Comparison of ENCODE assay signal across 8 mouse cellular contexts in the genomic region with DNA sequence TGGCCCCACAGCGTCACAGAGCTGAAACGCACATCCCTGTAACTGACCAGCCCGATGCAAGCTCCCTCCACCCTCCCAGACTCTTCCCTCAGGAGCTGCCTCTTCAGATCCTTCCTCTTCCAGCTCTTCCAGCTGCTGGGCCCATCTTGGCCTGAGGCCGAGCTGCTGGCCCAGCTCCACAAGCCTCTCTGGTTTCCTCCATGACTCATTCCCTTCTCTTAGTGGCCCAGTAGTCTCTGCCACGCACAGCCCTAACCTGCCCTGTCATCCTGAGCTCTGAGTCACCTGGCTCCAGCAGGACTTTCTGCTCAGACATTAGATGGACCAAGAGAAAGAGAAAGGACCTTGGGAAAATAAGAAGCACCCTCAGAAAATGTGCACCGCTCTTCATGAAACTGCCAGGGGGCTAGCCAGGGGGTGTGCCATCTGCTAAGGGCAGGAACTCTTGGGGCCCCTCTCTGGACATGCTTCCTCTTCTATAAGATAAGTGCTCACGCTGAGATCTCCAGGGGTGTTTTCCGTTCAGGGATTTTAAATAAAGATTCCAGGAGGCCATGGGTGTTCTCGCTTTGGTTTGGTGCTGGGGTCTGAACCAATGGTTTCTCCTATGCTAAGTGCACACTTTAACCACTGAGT. TPM values are rescaled to one million over a fixed set of nuclear protein-coding genes. Genes with fewer than 3 reads are reported as not detected.
DNase-seq lines count a peak whose midpoint lies in the region; ATAC-seq and TF ChIP-seq lines count a peak whose summit lies in the region.

No protein-coding gene starts in this region.

- no peak; a peak in 1 of 4 replicates for TF ChIP-seq EP300 in MEL (IDR thresholded peaks at IDR 0.05; ENCODE audit: low read depth in 1 of 2, low read length in 2 of 2)

- no peak overlapping the region for H3K4me2 ChIP-seq in midbrain, postnatal 0 days (ENCODE audit: low read depth, low read length, poor library complexity, severe bottlenecking)

- peaks cover 12 to 25% of the 10 kb centered on the region in 2 experiments for H3K4me1 ChIP-seq in MEL (ENCODE audit: control insufficient read depth in 1 of 2, insufficient read depth in 2 of 2, low read length in 2 of 2)
- H3K4me1 ChIP-seq in midbrain, postnatal 0 days (ENCODE audit: insufficient read depth, low read length), result no peaks in the 10 kb centered on the region

- no peak for TF ChIP-seq POLR2A in MEL (IDR thresholded peaks at IDR 0.05; ENCODE audit: control insufficient read depth in 1 of 2, insufficient read depth in 1 of 2, low read depth in 1 of 2, low read length in 2 of 2, poor library complexity in 1 of 2)

- DNase-seq in MEL (ENCODE audit: low read depth, low spot score), result peak; percentile 81
- peak; percentile 93 for DNase-seq in adrenal gland, postnatal 10 days
- peak; percentile 83 to 89 for DNase-seq in heart, adult 9 months (ENCODE audit: low spot score in 2 of 2)
- DNase-seq in kidney, postnatal 4 days, result peak; percentile 77 to 83
- peak; percentile 29 for DNase-seq in ovary, postnatal 10 days (ENCODE audit: low spot score)
- DNase-seq in midbrain, postnatal 0 days (ENCODE audit: low spot score), result no peak
- DNase-seq in thymus, postnatal 0 days (ENCODE audit: low spot score), result no peak
- DNase-seq in layer of hippocampus, postnatal 25 days (ENCODE audit: extremely low spot score in 1 of 2, low spot score in 1 of 2), result no peak

- H3K27me3 ChIP-seq in MEL (ENCODE audit: control insufficient read depth in 1 of 2, insufficient read depth in 2 of 2, low read length in 2 of 2), result no peaks in the 10 kb centered on the region
- H3K27me3 ChIP-seq in midbrain, postnatal 0 days (ENCODE audit: insufficient read depth, low read length), result no peaks in the 10 kb centered on the region

- 0 out of 4 replicates have a peak overlapping the region, but pooled peaks of 1 of the 2 experiments have one; percentile 8 for H3K4me3 ChIP-seq in MEL (ENCODE audit: control insufficient read depth in 1 of 2, insufficient read depth in 1 of 2, low read depth in 2 of 2, low read length in 2 of 2)
- H3K4me3 ChIP-seq in midbrain, postnatal 0 days (ENCODE audit: low read depth, low read length), result no peak overlapping the region

- 76% methylated on average over 9 of the region's 9 CpGs for WGBS in midbrain, postnatal 0 days

- TF ChIP-seq CTCF in MEL (IDR thresholded peaks at IDR 0.05 in 2 of 3, conservative IDR thresholded peaks at IDR 0.05 in 1 of 3; ENCODE audit: control insufficient read depth in 1 of 3, insufficient read depth in 1 of 3, low read depth in 2 of 3, low read length in 3 of 3, poor library complexity in 1 of 3, severe bottlenecking in 1 of 3), result no peak
- TF ChIP-seq CTCF in midbrain, postnatal 0 days (IDR thresholded peaks at IDR 0.05), result no peak

- no peak for ATAC-seq in midbrain, postnatal 0 days (ENCODE audit: low FRiP score)

- peak overlapping the region; percentile 15; the same call in 1 of the 2 replicates for H3K9ac ChIP-seq in MEL (ENCODE audit: control insufficient read depth, low read depth, low read length, poor library complexity, severe bottlenecking)
- H3K9ac ChIP-seq in midbrain, postnatal 0 days (replicated peaks; ENCODE audit: low read length, poor library complexity, severe bottlenecking), result no peak overlapping the region

- TF ChIP-seq RAD21 in MEL (IDR thresholded peaks at IDR 0.05; ENCODE audit: low read depth, low read length), result no peak

- H3K79me2 ChIP-seq in MEL (ENCODE audit: control insufficient read depth, insufficient read depth, low read length, poor library complexity), result no peaks in the 10 kb centered on the region

- 0 out of 2 replicates have a peak overlapping the region, but pooled peaks have one; percentile 16 for H3K27ac ChIP-seq in MEL (ENCODE audit: control insufficient read depth, low read depth, low read length)
- H3K27ac ChIP-seq in midbrain, postnatal 0 days (ENCODE audit: low read depth, low read length), result no peak overlapping the region

- H3K36me3 ChIP-seq in MEL (ENCODE audit: control insufficient read depth in 1 of 2, insufficient read depth in 2 of 2, low read length in 2 of 2), result peaks cover 0 to 27% of the 10 kb centered on the region in 2 experiments; a peak in 2 of 4 replicates
- no peaks in the 10 kb centered on the region for H3K36me3 ChIP-seq in midbrain, postnatal 0 days (ENCODE audit: insufficient read depth, low read length)

- no peaks in the 10 kb centered on the region for H3K9me3 ChIP-seq in MEL (replicated peaks; ENCODE audit: insufficient read depth, low read length)
- no peaks in the 10 kb centered on the region for H3K9me3 ChIP-seq in midbrain, postnatal 0 days (ENCODE audit: low read length)

TF ChIP-seq in MEL, 35 proteins besides CTCF, POLR2A, EP300 and RAD21:
- TF ChIP-seq POLR2AphosphoS5 (IDR thresholded peaks at IDR 0.05; ENCODE audit: borderline replicate concordance, low read depth, low read length) (no peak), NELFE (IDR thresholded peaks at IDR 0.05; ENCODE audit: low read depth, low read length) (no peak), MAFK (IDR thresholded peaks at IDR 0.05; ENCODE audit: borderline replicate concordance, low read depth, low read length) (no peak), JUND (IDR thresholded peaks at IDR 0.05; ENCODE audit: low read depth, low read length) (0 out of 2 replicates have a peak, but pooled peaks have one; percentile 48), ZNF384 (IDR thresholded peaks at IDR 0.05; ENCODE audit: low read depth, low read length) (no peak), TAL1 (IDR thresholded peaks at IDR 0.05; ENCODE audit: low read length) (peak; percentile 14; the same call in 1 of the 2 replicates), POLR2AphosphoS2 (IDR thresholded peaks at IDR 0.05; ENCODE audit: low read length) (no peak), USF1 (IDR thresholded peaks at IDR 0.05; ENCODE audit: low read depth, low read length) (no peak), ZKSCAN1 (IDR thresholded peaks at IDR 0.05; ENCODE audit: low read depth, low read length) (no peak), CHD2 (IDR thresholded peaks at IDR 0.05; ENCODE audit: low read length) (no peak), ETS1 (IDR thresholded peaks at IDR 0.05; ENCODE audit: low read depth, low read length) (0 out of 2 replicates have a peak, but pooled peaks have one; percentile 28), USF2 (IDR thresholded peaks at IDR 0.05; ENCODE audit: borderline replicate concordance in 1 of 2, insufficient read depth in 1 of 2, low read depth in 1 of 2, low read length in 2 of 2) (no peak)

RNA-seq across cellular contexts. Expression of a gene that starts 18.1 kb away (rescaled TPM):
- 726 and 879 TPM in 2 replicates for total RNA-seq in MEL (2012; rRNA removed)
- 100 to 1,000 TPM; 201 to 652 TPM for polyA plus RNA-seq in MEL (2012; ENCODE audit: insufficient read depth in 1 of 2, insufficient read length in 2 of 2, low read depth in 1 of 2, low replicate concordance in 2 of 2, missing spikeins in 1 of 2)
- total RNA-seq in adrenal gland, postnatal 10 days (2021), result 100 to 1,000 TPM; 395 to 399 TPM
- total RNA-seq in midbrain, postnatal 0 days (2014; rRNA removed), result 178 and 197 TPM in 2 replicates
- 550 and 577 TPM in 2 replicates for polyA plus RNA-seq in midbrain, postnatal 0 days (2015; fragmentation: Nextera tagmentation; extraction: Ambion mirVana)
- polyA plus RNA-seq in thymus, postnatal 0 days (2015; fragmentation: Nextera tagmentation; extraction: Ambion mirVana), result 1,228 and 1,268 TPM in 2 replicates
- 100 to 1,000 TPM; 246 to 257 TPM for total RNA-seq in layer of hippocampus, postnatal 25 days (2021)

RNA-seq across cellular contexts. Expression of a gene that starts 18.6 kb away (rescaled TPM):
- total RNA-seq in MEL (2012; rRNA removed), result 83.1 and 85.0 TPM in 2 replicates
- polyA plus RNA-seq in MEL (2012; ENCODE audit: insufficient read depth in 1 of 2, insufficient read length in 2 of 2, low read depth in 1 of 2, low replicate concordance in 2 of 2, missing spikeins in 1 of 2), result 100 to 1,000 TPM; 117 to 681 TPM
- total RNA-seq in adrenal gland, postnatal 10 days (2021), result 10 to 100 TPM; 86.9 to 90.3 TPM
- 202 and 226 TPM in 2 replicates for total RNA-seq in midbrain, postnatal 0 days (2014; rRNA removed)
- polyA plus RNA-seq in midbrain, postnatal 0 days (2015; fragmentation: Nextera tagmentation; extraction: Ambion mirVana), result 191 and 216 TPM in 2 replicates
- 75.0 and 75.5 TPM in 2 replicates for polyA plus RNA-seq in thymus, postnatal 0 days (2015; fragmentation: Nextera tagmentation; extraction: Ambion mirVana)
- 100 to 1,000 TPM; 230 to 237 TPM for total RNA-seq in layer of hippocampus, postnatal 25 days (2021)

RNA-seq across cellular contexts. Expression of a gene that starts 30.4 kb away (rescaled TPM):
- total RNA-seq in MEL (2012; rRNA removed), result 60.5 and 64.5 TPM in 2 replicates
- polyA plus RNA-seq in MEL (2012; ENCODE audit: insufficient read depth in 1 of 2, insufficient read length in 2 of 2, low read depth in 1 of 2, low replicate concordance in 2 of 2, missing spikeins in 1 of 2), result 100 to 1,000 TPM in 1 of 2 experiments, not detected in 1; 115 TPM
- total RNA-seq in adrenal gland, postnatal 10 days (2021), result 10 to 100 TPM; 32.3 to 34.9 TPM
- 21.7 and 22.5 TPM in 2 replicates for total RNA-seq in midbrain, postnatal 0 days (2014; rRNA removed)
- 20.7 and 25.9 TPM in 2 replicates for polyA plus RNA-seq in midbrain, postnatal 0 days (2015; fragmentation: Nextera tagmentation; extraction: Ambion mirVana)
- polyA plus RNA-seq in thymus, postnatal 0 days (2015; fragmentation: Nextera tagmentation; extraction: Ambion mirVana), result 75.0 and 78.3 TPM in 2 replicates
- 10 to 100 TPM; 30.9 to 32.3 TPM for total RNA-seq in layer of hippocampus, postnatal 25 days (2021)

RNA-seq across cellular contexts. Expression of a gene that starts 33.4 kb away (rescaled TPM):
- total RNA-seq in MEL (2012; rRNA removed), result 9.6 and 9.9 TPM in 2 replicates
- 10 to 100 TPM in 1 of 2 experiments, not detected in 1; 26.2 TPM for polyA plus RNA-seq in MEL (2012; ENCODE audit: insufficient read depth in 1 of 2, insufficient read length in 2 of 2, low read depth in 1 of 2, low replicate concordance in 2 of 2, missing spikeins in 1 of 2)
- total RNA-seq in adrenal gland, postnatal 10 days (2021), result 1 to 10 TPM; 2.0 to 6.6 TPM
- total RNA-seq in midbrain, postnatal 0 days (2014; rRNA removed), result 5.4 TPM in 1 of 2 replicates, not detected in the other
- 1.2 and 1.8 TPM in 2 replicates for polyA plus RNA-seq in midbrain, postnatal 0 days (2015; fragmentation: Nextera tagmentation; extraction: Ambion mirVana)
- 2.3 and 2.5 TPM in 2 replicates for polyA plus RNA-seq in thymus, postnatal 0 days (2015; fragmentation: Nextera tagmentation; extraction: Ambion mirVana)
- total RNA-seq in layer of hippocampus, postnatal 25 days (2021), result 1 to 10 TPM; 1.0 to 2.3 TPM

RNA-seq across cellular contexts. Expression of a gene that starts 44.7 kb away (rescaled TPM):
- 26.3 and 26.8 TPM in 2 replicates for total RNA-seq in MEL (2012; rRNA removed)
- polyA plus RNA-seq in MEL (2012; ENCODE audit: insufficient read depth in 1 of 2, insufficient read length in 2 of 2, low read depth in 1 of 2, low replicate concordance in 2 of 2, missing spikeins in 1 of 2), result 10 to 100 TPM in 1 of 2 experiments, not detected in 1; 23.6 TPM
- total RNA-seq in adrenal gland, postnatal 10 days (2021), result 10 to 100 TPM; 21.1 to 25.4 TPM
- 30.7 and 33.0 TPM in 2 replicates for total RNA-seq in midbrain, postnatal 0 days (2014; rRNA removed)
- 34.6 and 35.5 TPM in 2 replicates for polyA plus RNA-seq in midbrain, postnatal 0 days (2015; fragmentation: Nextera tagmentation; extraction: Ambion mirVana)
- 49.3 and 50.0 TPM in 2 replicates for polyA plus RNA-seq in thymus, postnatal 0 days (2015; fragmentation: Nextera tagmentation; extraction: Ambion mirVana)
- total RNA-seq in layer of hippocampus, postnatal 25 days (2021), result 10 to 100 TPM; 24.4 to 25.0 TPM

Comparison
In these comparisons a context has a peak if more than half of its experiments do, and no peak if none do; other contexts are left out.
1. DNase-seq: peak in MEL (single experiment), adrenal gland, postnatal 10 days (single experiment), heart, adult 9 months (2 of 2), kidney, postnatal 4 days (2 of 2) and ovary, postnatal 10 days (single experiment); none in midbrain, postnatal 0 days (single experiment), thymus, postnatal 0 days (single experiment) and layer of hippocampus, postnatal 25 days (0 of 2).